Mouse (Mus musculus) heart, embryonic 12.5 days (tissue): ENCODE measurements at regions not wholly inside any gene's neighbourhood (a gene's known extent, or its start where the extent isn't known, plus 50 kb on each side); places are given as distances from the start of the nearest gene placed in this dataset.

Experiments
- ATAC-seq: fragments of 200-750 bp; cut with Nextera tagmentation; 2 replicates; pipeline ENCODE4 v1.8.0; 2017; ENCODE audit warnings: moderate TSS enrichment, moderate library complexity; ENCODE audit not compliant: insufficient number of reproducible peaks, low FRiP score
- H3K27ac ChIP-seq: fragments of 300-500 bp; sonication (generic); 2 replicates; pipeline ENCODE4 v1.5.1; 2016; ENCODE audit warnings: mild to moderate bottlenecking, moderate library complexity; ENCODE audit not compliant: poor library complexity, severe bottlenecking
- H3K27me3 ChIP-seq: fragments of 300-500 bp; sonication (generic); replicated peaks from 2 replicates; pipeline ENCODE4 v1.6.1; 2016; ENCODE audit warnings: mild to moderate bottlenecking, moderate library complexity
- H3K36me3 ChIP-seq: fragments of 300-500 bp; sonication (generic); 2 replicates; pipeline ENCODE4 v1.6.1; 2016; ENCODE audit warnings: mild to moderate bottlenecking, moderate library complexity
- H3K4me1 ChIP-seq: fragments of 300-500 bp; sonication (generic); replicated peaks from 2 replicates; pipeline ENCODE4 v1.6.1; 2016; ENCODE audit warnings: mild to moderate bottlenecking
- H3K4me2 ChIP-seq: fragments of 300-500 bp; sonication (generic); 2 replicates; pipeline ENCODE4 v1.6.1; 2016; ENCODE audit warnings: mild to moderate bottlenecking, moderate library complexity
- H3K4me3 ChIP-seq: fragments of 300-500 bp; sonication (generic); 2 replicates; pipeline ENCODE4 v1.5.1; 2016; ENCODE audit warnings: mild to moderate bottlenecking
- H3K9ac ChIP-seq: fragments of 300-500 bp; sonication (generic); 2 replicates; pipeline ENCODE4 v1.6.1; 2016; ENCODE audit warnings: mild to moderate bottlenecking, moderate library complexity
- H3K9me3 ChIP-seq: fragments of 300-500 bp; sonication (generic); replicated peaks from 2 replicates; pipeline ENCODE4 v1.6.1; 2016; ENCODE audit warnings: mild to moderate bottlenecking, moderate library complexity
- WGBS: fragments of 180-500 bp; shearing (Covaris S2); methylation state at CpG from one replicate; pipeline ENCODE4 v1.1.7; 2016; 5-methylcytosine and 5-hydroxymethylcytosine counted together

- Histone ChIP-seq H3K4me3 (no peak overlapping the region), H3K4me2 (no peak overlapping the region), H3K4me1 (no peaks in the 10 kb centered on the region), H3K27ac (no peak overlapping the region), H3K9ac (no peak overlapping the region), H3K9me3 (no peaks in the 10 kb centered on the region), H3K36me3 (no peaks in the 10 kb centered on the region), H3K27me3 (no peaks in the 10 kb centered on the region)
- WGBS, result 80% methylated on average over 5 of the region's 5 CpGs
- peak; percentile 73; the same call in 1 of the 2 replicates for ATAC-seq
Measured at GRCm38 (mm10) chr15:35240416-35241212, 882.9 kb upstream of the 9430069I07Rik start.

GRCm38 (mm10) chr15:35238691-35239090 is 881.0 kb upstream of the 9430069I07Rik start:
- WGBS, result 69% methylated on average over 1 of the region's 1 CpGs
- H3K36me3 ChIP-seq, result no peaks in the 10 kb centered on the region
- H3K27me3 ChIP-seq, result no peaks in the 10 kb centered on the region
- no peak overlapping the region for H3K4me2 ChIP-seq
- no peaks in the 10 kb centered on the region for H3K9me3 ChIP-seq
- H3K4me1 ChIP-seq, result no peaks in the 10 kb centered on the region
- no peak overlapping the region for H3K27ac ChIP-seq
- no peak for ATAC-seq
- no peak overlapping the region for H3K9ac ChIP-seq
- H3K4me3 ChIP-seq, result no peak overlapping the region

GRCm38 (mm10) chr15:35233968-35234696 is 876.5 kb upstream of the 9430069I07Rik start:
- no peaks in the 10 kb centered on the region for H3K36me3 ChIP-seq
- no peak overlapping the region for H3K4me2 ChIP-seq
- H3K27ac ChIP-seq, result no peak overlapping the region
- no peak for ATAC-seq
- no peaks in the 10 kb centered on the region for H3K4me1 ChIP-seq
- WGBS, result 76% methylated on average over 2 of the region's 2 CpGs
- no peaks in the 10 kb centered on the region for H3K9me3 ChIP-seq
- H3K27me3 ChIP-seq, result no peaks in the 10 kb centered on the region
- no peak overlapping the region for H3K4me3 ChIP-seq
- H3K9ac ChIP-seq, result no peak overlapping the region

DNA sequence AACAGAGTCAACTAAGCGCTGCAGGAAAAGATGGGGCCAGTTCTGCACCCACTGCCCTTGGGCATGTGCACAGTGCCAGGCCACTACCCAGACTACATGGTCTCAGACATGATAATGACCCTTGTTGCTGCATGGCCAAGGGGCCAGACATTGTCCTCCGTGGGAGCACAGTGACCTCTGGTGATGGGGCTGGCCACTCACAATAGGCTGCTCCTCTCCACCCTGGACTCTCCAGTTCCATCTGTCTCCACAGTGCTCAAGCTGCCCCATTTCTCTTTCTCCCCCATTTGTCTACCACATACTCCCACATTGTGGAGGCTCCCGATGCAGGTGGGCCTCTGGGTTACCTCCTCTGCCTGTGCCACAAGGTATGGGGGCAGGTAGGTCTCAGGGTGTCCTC is 871.9 kb upstream of the 9430069I07Rik start:
- Histone ChIP-seq H3K9me3 (no peaks in the 10 kb centered on the region), H3K4me3 (no peak overlapping the region), H3K4me1 (no peaks in the 10 kb centered on the region), H3K9ac (no peak overlapping the region), H3K27me3 (no peaks in the 10 kb centered on the region), H3K27ac (no peak overlapping the region), H3K4me2 (no peak overlapping the region), H3K36me3 (no peaks in the 10 kb centered on the region)
- 89% methylated on average over 3 of the region's 3 CpGs for WGBS
- ATAC-seq, result no peak
